Mouse (Mus musculus): ENCODE measurements around the gene Efcab3. TPM values are rescaled to one million over a fixed set of nuclear protein-coding genes. Genes with fewer than 3 reads are reported as not detected.

Efcab3 gene
- total RNA-seq, 1 experiment from 2014 or later: 1.1 TPM

DNA sequence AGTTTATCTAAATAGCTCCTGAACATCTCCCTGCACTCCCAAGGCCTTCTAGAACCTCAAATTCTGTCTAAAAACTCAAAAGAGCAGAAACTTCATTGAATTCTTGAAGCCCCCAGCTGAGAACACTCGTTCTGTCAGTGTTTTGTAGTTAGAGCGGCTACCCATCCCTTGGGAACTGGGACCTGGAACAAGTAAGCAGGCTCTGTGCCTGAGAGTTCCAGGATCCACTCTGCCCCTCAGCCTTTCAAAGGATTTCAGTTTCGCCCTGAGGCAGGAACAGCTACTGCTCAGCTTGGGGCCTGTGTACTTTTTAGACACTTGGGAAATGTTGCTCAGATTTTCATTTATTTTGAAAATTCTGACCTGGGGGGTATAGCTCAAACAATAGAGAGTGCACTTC is 83.2 kb downstream of the Efcab3 start, which contains the start of gene Gm10842:
Gm10842 (plus strand) TSS at position 301 of the 400 bp plus-strand sequence.
- no peak for DNase-seq

DNA sequence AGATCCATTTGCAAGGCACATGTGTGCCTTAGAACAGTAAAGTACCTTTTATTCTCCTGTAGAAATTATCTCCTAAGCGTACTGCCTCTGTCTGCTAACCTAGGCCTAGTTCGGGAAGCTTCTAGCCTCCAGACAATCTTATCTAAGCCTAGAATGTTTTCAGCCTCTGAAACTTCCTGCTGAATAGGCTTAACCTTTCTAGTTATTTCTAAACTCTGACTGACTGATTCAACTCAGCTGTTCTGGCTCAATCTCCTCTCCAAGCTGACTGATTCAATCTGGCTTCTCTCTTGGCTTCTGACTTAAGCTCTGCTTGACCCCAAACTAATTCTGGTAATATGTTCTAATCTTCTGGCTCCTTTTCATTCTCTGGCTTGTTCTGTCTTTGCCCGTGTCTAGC is 86.0 kb downstream of the Efcab3 start:
- no peak for DNase-seq

DNA sequence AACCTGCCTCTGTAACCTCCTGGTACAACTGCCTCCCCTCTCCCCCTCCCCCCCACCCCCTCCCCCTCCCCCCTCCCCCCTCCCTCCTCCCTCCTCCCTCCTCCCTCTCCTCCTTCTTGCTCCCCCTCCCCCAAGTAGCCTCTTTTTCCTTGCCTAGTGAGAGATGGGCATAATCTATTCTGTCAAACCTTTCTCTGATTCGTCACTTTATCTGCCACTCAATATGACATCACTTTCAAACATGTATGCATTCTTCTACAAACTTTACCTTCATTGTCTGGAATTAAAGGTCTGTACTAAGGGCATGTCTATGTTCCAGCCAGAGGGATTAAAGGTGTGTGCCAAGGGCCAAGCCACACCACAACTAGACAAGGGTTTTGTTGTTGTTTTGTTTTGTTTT is 86.4 kb downstream of the Efcab3 start:
- no peak for DNase-seq

DNA sequence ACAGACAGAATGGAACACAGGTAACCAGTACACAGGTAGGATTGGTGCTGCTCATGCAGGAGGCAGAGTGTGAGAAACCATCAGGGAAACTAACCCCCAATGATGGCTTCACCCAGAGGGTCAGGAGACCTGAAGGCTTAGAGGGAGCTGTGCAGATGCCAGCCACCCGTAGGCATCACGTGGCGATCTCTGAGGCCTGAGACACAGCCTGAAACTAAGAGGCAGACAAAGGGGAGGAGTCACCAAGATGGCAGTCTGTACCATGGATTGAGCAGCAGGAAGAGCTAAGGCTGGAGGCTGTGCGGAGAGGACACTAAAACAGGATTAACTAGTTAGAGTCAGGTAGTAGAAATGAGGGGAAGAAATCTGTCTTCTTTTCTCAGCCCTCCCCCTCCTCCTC is 87.3 kb downstream of the Efcab3 start:
- no peak for DNase-seq

DNA sequence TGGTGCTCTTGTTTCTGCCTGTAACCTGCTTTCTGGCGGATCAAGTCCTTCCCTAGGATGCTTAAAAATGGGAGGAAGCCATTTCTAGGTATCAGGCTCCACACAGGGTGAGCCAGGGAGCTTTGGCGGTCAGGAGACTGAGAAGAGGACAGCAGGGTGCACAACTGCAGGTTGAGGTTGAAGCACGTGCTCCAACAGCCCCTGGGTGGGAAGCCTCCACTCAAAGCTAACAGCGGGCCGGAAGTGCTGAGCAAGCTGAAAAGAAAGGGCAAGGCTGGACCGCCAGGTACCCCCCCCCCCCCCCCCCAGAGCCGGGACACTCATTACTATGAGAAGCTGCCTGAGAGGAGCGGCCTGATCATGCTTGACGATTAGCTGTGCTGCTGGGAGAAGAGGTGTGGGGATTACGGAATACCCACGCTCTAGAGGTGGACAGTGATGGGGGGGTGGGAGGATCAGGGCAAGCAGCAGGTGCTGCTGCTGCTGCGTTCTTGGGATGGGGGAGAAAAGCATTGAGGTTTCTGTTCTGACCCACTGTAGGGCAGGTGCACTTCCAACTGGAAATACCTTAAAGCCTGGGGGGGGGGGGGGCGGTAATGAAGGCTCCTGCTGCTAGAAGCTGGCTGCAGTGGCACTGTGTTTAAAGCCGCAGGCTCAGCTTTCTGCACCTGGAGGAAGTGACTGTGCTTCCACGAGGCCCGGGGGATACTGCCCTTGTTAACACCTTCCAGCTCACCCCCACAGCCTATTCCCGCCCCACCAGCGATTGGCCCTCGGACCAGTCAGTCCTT is 88.0 kb downstream of the Efcab3 start:
- no peak for DNase-seq

- DNase-seq: no peak
Observed at GRCm38 (mm10) chr11:105152017-105152300, 88.6 kb downstream of the Efcab3 start.

- no peak for DNase-seq
Observed at GRCm38 (mm10) chr11:105152357-105152899, 89.0 kb downstream of the Efcab3 start.

DNA sequence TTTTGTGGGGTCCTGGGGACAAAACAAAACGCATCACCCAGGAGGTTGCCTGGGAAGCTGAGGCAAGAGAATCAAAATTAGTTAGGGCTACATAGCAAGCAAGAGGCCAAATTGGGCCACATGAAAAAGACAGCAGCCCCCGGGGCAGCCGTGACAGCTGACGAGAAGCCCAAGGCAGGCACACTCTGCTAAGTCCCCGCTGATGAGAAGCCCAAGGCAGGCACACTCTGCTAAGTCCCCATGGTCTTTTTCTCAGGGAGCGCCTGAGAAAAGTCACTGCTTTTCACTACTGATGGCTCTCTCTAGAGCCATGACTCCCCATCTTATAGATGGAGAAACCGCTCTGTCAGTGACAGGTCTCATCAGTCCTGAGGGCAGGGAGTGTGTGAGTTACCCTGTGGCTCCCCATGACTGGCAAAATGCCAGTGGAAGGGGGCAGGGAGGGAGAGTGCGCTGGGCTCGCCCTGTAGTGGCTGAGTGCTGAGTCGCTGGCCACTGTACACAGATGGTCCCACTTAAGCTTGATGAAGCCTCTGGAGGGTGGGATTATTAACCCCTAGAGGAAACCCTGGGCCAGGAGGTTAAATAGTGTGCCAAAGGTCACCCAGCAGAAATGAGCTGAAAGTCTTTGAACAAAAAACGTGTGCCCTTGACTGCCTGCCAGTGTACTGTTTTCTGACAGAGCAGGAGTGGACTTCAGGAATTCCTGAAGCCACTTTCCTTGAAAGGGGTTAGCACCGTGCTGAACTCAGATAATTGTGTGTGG is 89.9 kb downstream of the Efcab3 start:
- peak; percentile 64 for DNase-seq

- DNase-seq: no peak
Observed at GRCm38 (mm10) chr11:105155915-105156314, 92.5 kb downstream of the Efcab3 start.

DNA sequence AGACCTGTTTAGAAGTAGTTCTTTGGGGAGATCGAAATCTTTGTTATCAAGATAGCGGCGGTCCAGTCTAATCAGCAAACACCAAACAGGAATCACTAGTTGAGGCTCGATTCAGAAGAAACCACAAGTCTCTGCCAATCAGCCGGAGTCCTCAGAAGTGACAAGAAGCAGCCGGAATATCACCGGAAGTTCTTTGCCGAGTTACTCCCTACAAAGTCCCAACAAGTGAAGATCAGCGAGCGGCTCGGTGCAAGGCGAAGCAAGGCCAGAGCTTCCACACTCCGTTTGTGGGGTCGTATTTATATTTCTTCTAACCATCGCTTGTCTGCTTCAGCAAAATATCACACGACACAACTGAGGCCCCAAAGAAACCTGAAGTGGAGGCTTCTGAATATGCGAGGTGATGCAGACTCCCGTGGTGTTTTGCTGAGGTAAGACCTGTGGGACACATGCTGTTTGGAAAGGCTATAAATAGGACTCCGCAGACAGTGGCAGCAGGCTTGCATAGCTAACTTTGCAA is 93.4 kb downstream of the Efcab3 start:
- DNase-seq: no peak

- DNase-seq: no peak
Observed at GRCm38 (mm10) chr11:105158047-105158446, 94.7 kb downstream of the Efcab3 start.

- no peak for DNase-seq
Observed at GRCm38 (mm10) chr11:105159673-105160360, 96.4 kb downstream of the Efcab3 start.

GRCm38 (mm10) chr11:105161411-105161810 is 98.0 kb downstream of the Efcab3 start:
- no peak for DNase-seq

GRCm38 (mm10) chr11:105164516-105165510 is 101.4 kb downstream of the Efcab3 start:
- DNase-seq: no peak

DNA sequence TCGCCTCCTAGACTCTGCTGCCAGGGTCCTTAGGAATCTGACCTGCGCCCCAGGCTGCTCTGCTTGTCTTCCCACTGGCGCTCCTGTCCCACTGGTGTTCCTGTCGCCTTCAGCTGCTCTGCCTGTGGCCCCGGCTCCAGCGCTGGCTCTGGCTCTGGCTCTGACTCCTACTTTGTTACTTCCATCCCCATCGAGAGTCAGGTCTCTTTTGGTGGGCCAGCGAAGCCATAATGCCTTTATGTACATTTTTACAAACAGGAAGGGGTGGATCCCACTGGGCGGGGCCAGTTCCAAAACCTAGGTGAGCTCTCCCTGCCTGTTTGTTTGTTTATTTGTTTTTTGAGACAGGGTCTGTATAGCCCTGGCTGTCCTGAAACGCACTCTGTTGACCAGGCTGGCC is 103.4 kb downstream of the Efcab3 start:
- DNase-seq: no peak

Other genes starting within 250 kb of the Efcab3 start
- gene Mettl2, start 62.8 kb downstream of the Efcab3 start, total RNA-seq (2021): 22.6 and 23.8 TPM in 2 replicates
- gene Gm10842, start 83.3 kb downstream of the Efcab3 start, total RNA-seq (2021): not detected in 2 replicates
- gene Tlk2, start 115.2 kb downstream of the Efcab3 start, total RNA-seq (2021): 52.7 and 54.9 TPM in 2 replicates
- 21.3 and 21.7 TPM in 2 replicates for gene Mrc2, start 229.1 kb downstream of the Efcab3 start, total RNA-seq (2021)

Data from adrenal gland, postnatal 25 days (tissue).